ENCODE assay signal across 8 mouse cellular contexts in genomic region chr8:84901752-84902151, GRCm38 (mm10). TPM values are rescaled to one million over a fixed set of nuclear protein-coding genes. Genes with fewer than 3 reads are reported as not detected.
DNase-seq lines count a peak whose midpoint lies in the region; ATAC-seq lines count a peak whose summit lies in the region.

Gene Klf1, plus strand, starts transcription at chr8:84901928.

- no peak within 1 kb of the TSS for H3K27ac ChIP-seq in kidney, embryonic 14.5 days (ENCODE audit: low read depth, low read length)
- peak within 1 kb of the TSS; percentile 83 for H3K27ac ChIP-seq in intestine, embryonic 15.5 days
- H3K27ac ChIP-seq in neural tube, embryonic 12.5 days = no peak within 1 kb of the TSS

- no peaks in the 10 kb centered on the region for H3K9me3 ChIP-seq in kidney, embryonic 14.5 days (ENCODE audit: control insufficient read depth, low read length)
- H3K9me3 ChIP-seq in intestine, embryonic 15.5 days = no peaks in the 10 kb centered on the region
- no peaks in the 10 kb centered on the region for H3K9me3 ChIP-seq in neural tube, embryonic 12.5 days

- H3K4me1 ChIP-seq in kidney, embryonic 14.5 days (ENCODE audit: control insufficient read depth, insufficient read depth, low read length) = no peaks in the 10 kb centered on the region
- H3K4me1 ChIP-seq in intestine, embryonic 15.5 days (replicated peaks) = peaks cover 6% of the 10 kb centered on the region
- peaks cover 13% of the 10 kb centered on the region for H3K4me1 ChIP-seq in neural tube, embryonic 12.5 days

- H3K9ac ChIP-seq in kidney, embryonic 14.5 days (ENCODE audit: low read depth, low read length) = peak within 1 kb of the TSS; percentile 73
- peak within 1 kb of the TSS; percentile 84 for H3K9ac ChIP-seq in intestine, embryonic 15.5 days
- H3K9ac ChIP-seq in neural tube, embryonic 12.5 days = peak within 1 kb of the TSS; percentile 64

- peak within 1 kb of the TSS; percentile 61 for H3K4me3 ChIP-seq in kidney, embryonic 14.5 days (ENCODE audit: low read length)
- peak within 1 kb of the TSS; percentile 56 for H3K4me3 ChIP-seq in intestine, embryonic 15.5 days (replicated peaks)
- peak within 1 kb of the TSS; percentile 52 for H3K4me3 ChIP-seq in neural tube, embryonic 12.5 days

- peak within 1 kb of the TSS; percentile 97 for H3K4me2 ChIP-seq in kidney, embryonic 14.5 days (replicated peaks; ENCODE audit: low read depth, low read length)
- peak within 1 kb of the TSS; percentile 88 for H3K4me2 ChIP-seq in intestine, embryonic 15.5 days (replicated peaks)
- peak within 1 kb of the TSS; percentile 93 for H3K4me2 ChIP-seq in neural tube, embryonic 12.5 days (replicated peaks)

- WGBS in kidney, embryonic 14.5 days = 76% methylated on average over 3 of the region's 3 CpGs
- WGBS in intestine, embryonic 15.5 days = 74% methylated on average over 3 of the region's 3 CpGs
- WGBS in neural tube, embryonic 12.5 days = 77% methylated on average over 3 of the region's 3 CpGs

- H3K27me3 ChIP-seq in kidney, embryonic 14.5 days (ENCODE audit: control insufficient read depth, insufficient read depth, low read length) = peaks cover 4% of the 10 kb centered on the region; the same call in 1 of the 2 replicates
- no peaks in the 10 kb centered on the region for H3K27me3 ChIP-seq in intestine, embryonic 15.5 days (replicated peaks)
- H3K27me3 ChIP-seq in neural tube, embryonic 12.5 days (replicated peaks) = peaks cover 14% of the 10 kb centered on the region; the same call in 1 of the 2 replicates

- no peak for DNase-seq in kidney, adult 18-20 months
- no peak for DNase-seq in urinary bladder, postnatal 14 days (ENCODE audit: low spot score)
- no peak for DNase-seq in urinary bladder, adult 18-20 months (ENCODE audit: low spot score in 2 of 2)
- no peak for DNase-seq in kidney, postnatal 14 days

- no peak for ATAC-seq in kidney, embryonic 14.5 days (ENCODE audit: low FRiP score, low TSS enrichment)
- ATAC-seq in common myeloid progenitor, adult 5-6 weeks (replicated peaks; ENCODE audit: low read depth, poor library complexity, severe bottlenecking) = peak; percentile 44
- no peak; the same call in 1 of the 2 replicates for ATAC-seq in intestine, embryonic 15.5 days
- no peak for ATAC-seq in neural tube, embryonic 12.5 days (ENCODE audit: low FRiP score, low read depth)

- no peaks in the 10 kb centered on the region for H3K36me3 ChIP-seq in kidney, embryonic 14.5 days (ENCODE audit: control insufficient read depth, insufficient read depth, low read length)
- no peaks in the 10 kb centered on the region for H3K36me3 ChIP-seq in intestine, embryonic 15.5 days
- H3K36me3 ChIP-seq in neural tube, embryonic 12.5 days = no peaks in the 10 kb centered on the region

RNA-seq across cellular contexts. Expression of gene Klf1, which starts in this region (rescaled TPM):
- 1.2 and 1.7 TPM in 2 replicates for polyA plus RNA-seq in kidney, embryonic 14.5 days (2014; fragmentation: Nextera tagmentation; extraction: Ambion mirVana)
- total RNA-seq in common myeloid progenitor, adult 5-6 weeks (2017) = 71.2 and 79.8 TPM in 2 replicates
- polyA plus RNA-seq in intestine, embryonic 15.5 days (2015; fragmentation: Nextera tagmentation; extraction: Ambion mirVana) = 6.4 and 7.7 TPM in 2 replicates
- 3.4 and 4.0 TPM in 2 replicates for polyA plus RNA-seq in neural tube, embryonic 12.5 days (2016; fragmentation: Nextera tagmentation; extraction: Ambion mirVana)
